Mouse (Mus musculus): ENCODE data around the gene Fcho1.
"Not testable (repeated sequence)": the region's sequence is repeated elsewhere in the genome, so short reads cannot be mapped to it uniquely, and the experiment has no call there.

DNA sequence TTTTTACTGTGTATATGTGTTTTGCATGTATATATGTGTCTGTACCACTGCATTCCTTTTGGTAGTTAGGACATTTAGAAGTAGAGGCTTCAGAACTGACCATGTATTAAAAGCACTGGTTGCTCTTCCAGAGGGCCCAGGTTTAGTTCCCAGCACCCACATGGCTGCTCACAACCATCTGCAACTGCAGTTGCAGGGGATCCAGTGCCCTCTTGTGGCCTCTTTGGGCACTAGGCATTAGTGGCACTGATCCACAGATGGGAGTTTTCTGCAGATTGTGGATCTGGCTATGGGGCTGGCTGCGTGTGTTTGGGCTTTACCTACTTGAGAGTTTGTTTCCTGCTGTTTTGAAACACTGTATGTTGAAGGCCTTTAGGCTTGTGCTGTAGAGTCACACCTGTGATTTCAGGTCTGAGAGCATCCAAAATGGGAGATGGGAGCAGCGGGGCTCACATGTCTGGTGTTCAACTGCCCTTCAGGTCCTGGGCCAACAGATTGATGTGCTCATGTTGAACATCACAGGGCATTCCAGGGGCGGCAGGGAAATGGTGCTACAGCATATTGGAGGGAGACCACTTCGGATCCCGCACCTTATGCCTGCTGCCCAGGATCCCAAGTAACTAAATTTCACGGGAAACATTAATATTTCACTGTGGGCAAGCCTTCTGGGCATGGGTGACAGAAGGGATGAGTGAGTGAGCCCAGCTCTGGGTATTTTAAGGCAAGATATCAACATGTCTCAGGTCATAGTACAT is 24.0 kb upstream of the Fcho1 start:
- not testable (repeated sequence) for TF ChIP-seq CTCF (IDR thresholded peaks at IDR 0.05; ENCODE audit: control insufficient read depth, insufficient read depth, low read length); POLR2A (IDR thresholded peaks at IDR 0.05; ENCODE audit: borderline replicate concordance, control insufficient read depth, low read depth, low read length)
